Mouse (Mus musculus): ENCODE measurements at regions not wholly inside any gene's neighbourhood (a gene's known extent, or its start where the extent isn't known, plus 50 kb on each side); places are given as distances from the start of the nearest gene placed in this dataset.

- TF ChIP-seq CTCF (IDR thresholded peaks at IDR 0.05; ENCODE audit: extremely low read depth, insufficient read depth, low read length), result no peak
- TF ChIP-seq POLR2A (IDR thresholded peaks at IDR 0.05; ENCODE audit: extremely low read depth, insufficient read depth, low read length), result no peak
Measured at GRCm38 (mm10) chr15:40435156-40435555, 301.0 kb downstream of the 9330182O14Rik start.
